Mouse (Mus musculus) brain, adult 2 months (tissue): ENCODE results near the gene Sema6d.

Experiments used
- DNase-seq: peaks from one replicate; pipeline ENCODE4 v3.0.0; 2011; ENCODE audit warnings: low read depth, low spot score

The Sema6d gene

DNA sequence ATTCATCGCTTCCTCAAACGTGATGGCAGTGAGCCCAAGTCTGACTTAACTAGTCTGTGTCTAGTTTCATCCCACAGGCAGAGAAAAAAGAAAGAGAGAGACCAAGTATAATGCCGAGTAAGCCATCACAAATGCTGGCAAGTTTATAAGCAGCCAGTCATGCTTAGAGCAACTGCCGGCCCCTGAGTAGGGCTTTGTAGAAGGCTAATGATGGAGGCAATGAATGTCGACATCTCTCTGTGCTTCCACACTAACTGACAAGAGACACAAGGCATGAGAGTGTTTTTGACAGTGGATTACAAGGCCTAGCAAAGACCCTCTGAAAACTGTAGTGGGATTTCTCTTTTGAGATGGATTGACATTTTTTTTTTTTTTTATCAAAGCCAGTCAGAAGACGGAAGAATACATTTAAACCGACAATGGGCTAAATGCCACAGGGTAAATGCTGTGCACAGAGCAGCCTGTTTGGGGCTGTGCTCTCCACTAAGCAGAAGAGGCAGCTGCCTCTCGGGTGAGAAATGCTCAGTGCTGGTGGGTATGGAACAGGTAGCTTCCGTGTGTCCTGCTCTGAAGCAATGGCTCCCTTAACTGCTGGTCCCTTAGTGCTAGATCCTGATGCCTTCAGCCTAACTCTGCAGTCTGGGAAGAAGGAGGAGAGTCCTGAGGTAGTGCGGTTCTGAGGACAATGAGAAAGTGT, 380.7 kb downstream of the Sema6d start:
- no peak for DNase-seq

GRCm38 (mm10) chr2:124472674-124473507, 383.1 kb downstream of the Sema6d start:
- DNase-seq, result no peak

DNA sequence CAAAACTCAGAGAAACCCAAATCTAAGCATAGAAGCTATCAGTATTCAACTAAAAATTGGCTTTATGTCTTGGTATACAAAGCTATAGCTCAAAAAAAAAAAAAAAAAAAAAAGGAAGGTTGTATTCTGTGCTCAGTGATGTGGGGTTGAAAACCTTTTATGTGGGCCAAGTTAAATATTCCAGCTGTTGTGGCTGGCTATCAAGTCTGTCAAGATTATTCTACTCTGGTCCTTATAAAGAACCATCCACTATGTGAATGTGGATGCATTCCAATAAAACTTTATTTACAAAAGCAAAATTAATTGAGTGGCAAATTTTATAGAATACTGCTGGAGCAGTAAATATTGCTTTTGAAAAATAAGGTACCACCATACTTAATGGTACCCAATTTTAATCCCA, 388.1 kb downstream of the Sema6d start:
- DNase-seq, result no peak

GRCm38 (mm10) chr2:124478526-124478925, 388.8 kb downstream of the Sema6d start:
- no peak for DNase-seq

- no peak for DNase-seq
Measured at GRCm38 (mm10) chr2:124485761-124486160, 396.0 kb downstream of the Sema6d start.

DNA sequence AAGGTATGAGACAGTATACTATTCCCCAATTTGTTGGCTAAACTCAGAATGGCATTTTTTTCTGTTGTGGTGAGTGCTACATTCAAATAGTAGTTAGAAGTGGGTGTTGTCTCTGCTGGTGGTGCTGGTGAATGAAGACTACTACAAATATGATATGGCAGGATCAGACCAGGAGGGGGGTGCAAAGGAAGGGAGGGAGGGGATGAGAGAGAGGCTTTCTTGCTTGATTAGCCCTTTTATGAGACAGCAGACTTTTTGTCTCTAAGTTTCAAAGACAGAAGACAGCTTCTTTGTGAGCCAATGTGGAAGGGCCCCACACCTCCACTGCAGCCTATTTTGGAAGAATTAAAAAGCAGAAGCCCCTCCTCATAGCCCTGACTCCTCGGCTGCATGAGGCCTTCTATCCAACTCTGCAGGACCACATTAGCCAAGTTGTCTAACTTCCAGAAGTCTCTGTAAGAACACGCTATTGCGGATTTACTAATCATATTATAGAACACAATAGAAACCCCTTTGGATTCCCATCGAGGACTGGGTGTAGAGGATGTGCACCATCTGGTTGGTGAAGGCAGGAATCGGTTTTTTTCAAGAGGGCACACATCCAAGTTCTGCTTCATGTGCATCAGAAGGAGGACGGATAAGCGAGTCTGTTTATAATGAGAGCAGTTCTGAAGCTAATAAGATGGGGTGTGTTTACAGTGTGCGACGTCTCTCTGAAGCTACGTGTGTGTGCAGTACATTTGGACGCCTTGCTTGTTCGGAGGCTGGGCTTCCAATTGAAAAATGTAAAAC, 400.4 kb downstream of the Sema6d start:
- DNase-seq, result peak; percentile 62

GRCm38 (mm10) chr2:124495751-124496150, 406.0 kb downstream of the Sema6d start:
- peak; percentile 20 for DNase-seq

DNA sequence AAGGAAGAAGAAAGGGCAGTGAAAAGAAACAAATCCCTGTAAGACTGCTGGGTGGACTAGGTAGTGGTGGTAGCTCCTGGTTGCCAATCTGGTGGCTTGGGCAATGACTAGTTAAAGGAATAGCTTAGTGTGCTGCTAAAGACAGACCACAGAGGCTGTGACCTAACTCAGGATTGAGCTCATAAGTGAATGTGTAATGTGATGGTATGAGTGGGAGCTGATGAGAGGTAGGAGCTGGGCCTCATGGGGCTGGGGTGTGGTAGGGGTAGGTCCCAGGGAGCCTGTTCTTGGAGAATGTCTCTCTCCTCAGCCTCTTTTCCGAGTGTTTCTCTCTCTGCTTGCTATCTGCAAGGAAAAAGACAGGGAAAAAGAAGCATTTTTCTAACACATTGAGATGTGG, 409.9 kb downstream of the Sema6d start:
- no peak for DNase-seq

GRCm38 (mm10) chr2:124505784-124506489, 416.2 kb downstream of the Sema6d start:
- DNase-seq, result peak; percentile 19

GRCm38 (mm10) chr2:124507804-124508203, 418.0 kb downstream of the Sema6d start:
- DNase-seq, result no peak

DNA sequence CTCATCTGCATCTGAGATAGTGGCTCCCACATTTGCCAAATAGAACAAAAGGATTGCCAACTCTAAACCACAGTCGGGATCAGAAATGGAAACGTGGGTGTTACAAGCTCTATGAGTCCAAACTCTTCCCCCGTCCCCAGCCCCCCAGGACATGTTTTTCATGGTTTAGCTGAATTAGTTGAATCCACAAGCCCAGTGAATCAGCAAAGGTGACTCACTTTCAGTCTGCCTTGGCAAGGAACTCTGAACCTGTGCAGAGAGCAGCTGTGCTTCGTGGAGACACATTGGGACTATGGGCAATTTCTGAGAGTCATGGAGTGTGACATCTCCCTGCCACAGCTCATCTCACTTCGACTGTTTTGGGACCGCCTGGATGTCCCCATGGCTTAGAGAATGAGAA, 419.7 kb downstream of the Sema6d start:
- peak; percentile 87 for DNase-seq

GRCm38 (mm10) chr2:124511826-124512225, 422.1 kb downstream of the Sema6d start:
- DNase-seq, result no peak

GRCm38 (mm10) chr2:124522426-124522825, 432.7 kb downstream of the Sema6d start:
- DNase-seq, result peak; percentile 20

DNA sequence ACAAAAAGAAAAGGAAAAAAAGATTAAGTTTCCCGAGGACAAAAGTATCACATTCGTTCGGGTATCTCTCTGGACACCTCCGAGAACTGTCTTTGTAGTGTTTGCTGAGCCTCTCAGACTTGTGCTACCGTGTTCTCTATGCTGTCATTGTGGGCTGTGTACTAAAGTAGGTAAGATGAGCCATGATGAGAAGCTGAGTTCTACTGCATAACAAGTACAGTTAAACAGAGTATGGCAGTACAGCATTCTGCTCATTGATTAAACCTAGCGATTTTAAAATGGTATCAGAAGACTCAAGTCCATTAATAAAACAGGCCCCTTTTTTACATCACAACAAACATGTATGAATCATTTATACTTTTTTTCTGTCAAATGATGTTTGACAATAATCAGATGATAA, 433.9 kb downstream of the Sema6d start:
- DNase-seq, result no peak

- no peak for DNase-seq
Measured at GRCm38 (mm10) chr2:124524167-124524566, 434.4 kb downstream of the Sema6d start.

DNA sequence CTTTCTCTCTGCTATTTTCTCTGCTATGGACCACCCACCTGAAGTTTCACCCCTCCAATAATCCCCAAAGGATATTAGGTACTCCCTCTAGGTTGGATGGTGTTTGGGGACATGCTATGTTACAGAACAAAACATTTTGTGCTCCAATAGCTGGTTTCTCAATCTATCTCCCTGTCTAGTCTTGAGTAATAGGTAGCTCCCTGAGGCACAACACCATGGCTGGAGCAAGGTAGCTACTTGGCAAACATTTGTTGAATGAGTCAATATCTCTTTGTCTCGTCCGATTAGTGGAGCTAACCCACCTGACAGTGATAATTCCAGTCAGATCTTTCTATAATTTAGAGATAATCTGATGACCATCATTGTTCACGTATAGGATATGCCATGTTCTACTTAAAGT, 437.9 kb downstream of the Sema6d start:
- DNase-seq, result no peak

GRCm38 (mm10) chr2:124530441-124530840, 440.7 kb downstream of the Sema6d start:
- peak; percentile 60 for DNase-seq

DNA sequence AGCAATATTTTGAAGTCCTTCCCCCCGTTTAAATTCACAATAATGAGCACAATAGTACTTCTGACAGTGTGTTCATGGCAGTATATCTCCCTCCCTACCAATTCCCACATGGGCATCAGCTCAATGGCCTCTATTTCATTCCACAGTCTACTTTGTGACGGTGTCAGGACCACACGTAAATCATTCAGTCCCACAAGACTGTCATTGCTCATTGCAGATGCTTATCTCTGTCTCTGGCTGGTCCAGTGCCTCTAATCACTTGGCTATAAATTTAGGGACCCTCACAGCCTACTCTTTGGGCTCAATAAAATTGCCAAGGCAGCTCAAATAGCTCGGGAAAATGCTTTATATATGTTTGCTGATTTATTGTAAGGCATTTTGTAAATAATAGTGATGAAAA, 441.3 kb downstream of the Sema6d start:
- DNase-seq, result no peak

GRCm38 (mm10) chr2:124532906-124533305, 443.1 kb downstream of the Sema6d start:
- DNase-seq, result peak; percentile 35

DNA sequence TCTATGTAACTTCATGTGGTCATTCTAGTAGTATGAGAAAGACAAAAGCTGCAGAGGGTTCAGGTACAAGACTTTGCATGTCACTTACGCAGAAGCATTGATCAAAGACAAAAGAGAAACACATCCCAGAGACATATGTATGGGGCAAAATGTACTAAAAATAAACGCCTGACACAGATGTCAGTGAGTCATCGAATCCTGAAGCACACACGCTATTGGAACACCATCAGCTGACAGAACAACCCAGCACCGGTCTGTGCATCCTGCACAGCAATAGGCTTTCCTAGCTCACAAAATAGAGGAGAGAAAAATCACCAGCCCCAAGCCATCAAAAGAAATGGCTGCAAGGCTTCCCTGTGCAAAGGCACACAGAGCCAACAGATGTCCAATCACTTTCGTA, 443.8 kb downstream of the Sema6d start:
- DNase-seq, result peak; percentile 84

GRCm38 (mm10) chr2:124550315-124550714, 460.5 kb downstream of the Sema6d start:
- DNase-seq, result no peak
